Mouse (Mus musculus): ENCODE data around the gene Gnpat.

DNA sequence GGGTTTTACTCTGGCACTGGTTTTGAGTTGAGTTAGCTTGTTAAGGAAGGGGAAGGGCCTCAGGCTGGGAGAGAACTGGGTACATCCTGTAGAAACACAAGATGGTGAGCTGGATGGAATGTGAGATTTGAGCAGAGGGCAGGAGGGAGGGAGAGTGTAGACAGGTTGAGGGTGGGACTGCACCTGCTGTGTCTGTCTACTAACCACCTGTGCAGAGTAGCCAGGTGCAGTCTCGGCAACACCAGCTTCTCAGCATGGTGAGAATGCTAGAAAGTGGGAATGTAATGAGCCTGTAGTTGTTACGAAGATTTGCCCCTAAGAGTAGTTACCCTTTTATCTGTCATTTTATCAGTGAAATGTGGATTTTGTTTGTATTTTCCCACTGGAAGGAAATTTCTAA, 42.6 kb downstream of the Gnpat start:
- TF ChIP-seq CTCF (IDR thresholded peaks at IDR 0.05; ENCODE audit: borderline replicate concordance, insufficient read depth, low read depth, low read length) (no peak), POLR2A (IDR thresholded peaks at IDR 0.05; ENCODE audit: borderline replicate concordance, insufficient read depth, low read length) (no peak)
